Mouse (Mus musculus) neural tube, embryonic 15.5 days (tissue): Measurements from ENCODE around the gene 1700016H13Rik. TPM values are rescaled to one million over a fixed set of nuclear protein-coding genes. Genes with fewer than 3 reads are reported as not detected.
A peak's percentile ranks its signal among the peaks of the same experiment; 100 is the strongest.

Source experiments
- ATAC-seq: fragments of 200-750 bp; cut with Nextera tagmentation; 2 replicates; pipeline ENCODE4 v1.8.0; 2017; ENCODE audit warnings: mild to moderate bottlenecking, moderate TSS enrichment, moderate library complexity; ENCODE audit not compliant: low FRiP score
- H3K27ac ChIP-seq: fragments of 300-500 bp; sonication (generic); replicated peaks from 2 replicates; pipeline ENCODE4 v1.5.1; 2015; ENCODE audit warnings: mild to moderate bottlenecking, inconsistent platforms
- H3K27me3 ChIP-seq: fragments of 300-500 bp; sonication (generic); replicated peaks from 2 replicates; pipeline ENCODE4 v1.6.1; 2015; ENCODE audit warnings: inconsistent platforms
- H3K36me3 ChIP-seq: fragments of 300-500 bp; sonication (generic); 2 replicates; pipeline ENCODE4 v1.6.1; 2015; ENCODE audit warnings: inconsistent platforms
- H3K4me1 ChIP-seq: fragments of 300-500 bp; sonication (generic); 2 replicates; pipeline ENCODE4 v1.6.1; 2015; ENCODE audit warnings: inconsistent platforms
- H3K4me2 ChIP-seq: fragments of 300-500 bp; sonication (generic); 2 replicates; pipeline ENCODE4 v1.6.1; 2015; ENCODE audit warnings: inconsistent platforms, mild to moderate bottlenecking, moderate library complexity
- H3K4me3 ChIP-seq: fragments of 300-500 bp; sonication (generic); replicated peaks from 2 replicates; pipeline ENCODE4 v1.5.1; 2015; ENCODE audit warnings: mild to moderate bottlenecking, inconsistent platforms
- H3K9ac ChIP-seq: fragments of 300-500 bp; sonication (generic); replicated peaks from 2 replicates; pipeline ENCODE4 v1.6.1; 2015; ENCODE audit warnings: mild to moderate bottlenecking, inconsistent platforms
- H3K9me3 ChIP-seq: fragments of 300-500 bp; sonication (generic); replicated peaks from 2 replicates; pipeline ENCODE4 v1.6.1; 2016; ENCODE audit warnings: inconsistent platforms
- WGBS: fragments of 180-500 bp; shearing (Covaris S2); methylation state at CpG from one replicate; pipeline ENCODE4 v1.1.7; 2015; ENCODE audit warnings: mixed read lengths; 5-methylcytosine and 5-hydroxymethylcytosine counted together
- polyA plus RNA-seq: library from polyadenylated mRNA; unstranded; fragments of >200 nt; fragmentation: Nextera tagmentation; extraction: Ambion mirVana; gene quantifications from 2 replicates; pipeline ENCODE4 v1.2.1, GENCODE M21; 2015

Gene 1700016H13Rik
- polyA plus RNA-seq, result 0.17 TPM in 1 of 2 replicates, not detected in the other

- peak; percentile 78 for ATAC-seq
- Histone ChIP-seq H3K27me3 (0 out of 2 replicates have a peak, but pooled peaks cover 2% of the 10 kb centered on the region), H3K9me3 (no peaks in the 10 kb centered on the region), H3K4me3 (peak within 1 kb of the TSS; percentile 57), H3K4me2 (peak within 1 kb of the TSS; percentile 97), H3K4me1 (peaks cover 10% of the 10 kb centered on the region), H3K27ac (no peak within 1 kb of the TSS), H3K36me3 (no peaks in the 10 kb centered on the region), H3K9ac (peak within 1 kb of the TSS; percentile 51)
- WGBS, result 1% methylated on average over 53 of the region's 56 CpGs
Observed at GRCm38 (mm10) chr5:103655346-103656118, at the start of gene 1700016H13Rik. TSS of gene 1700016H13Rik (minus strand) at chr5:103656010.

- no peak for ATAC-seq
- Histone ChIP-seq H3K4me2 (no peak overlapping the region), H3K27ac (no peak overlapping the region), H3K4me1 (no peaks in the 10 kb centered on the region), H3K9me3 (no peaks in the 10 kb centered on the region), H3K4me3 (no peak overlapping the region), H3K27me3 (no peaks in the 10 kb centered on the region), H3K9ac (no peak overlapping the region), H3K36me3 (no peaks in the 10 kb centered on the region)
- WGBS, result 96% methylated on average over 4 of the region's 4 CpGs
Observed at GRCm38 (mm10) chr5:103705331-103705730, 49.5 kb upstream of the 1700016H13Rik start.

- no peak overlapping the region for H3K27ac ChIP-seq
- H3K36me3 ChIP-seq, result no peaks in the 10 kb centered on the region
- no peak overlapping the region for H3K4me2 ChIP-seq
- no peak overlapping the region for H3K9ac ChIP-seq
- H3K9me3 ChIP-seq, result no peaks in the 10 kb centered on the region
- H3K4me1 ChIP-seq, result peaks cover 6% of the 10 kb centered on the region; the same call in 1 of the 2 replicates
- WGBS, result 76% methylated on average over 6 of the region's 6 CpGs
- no peak overlapping the region for H3K4me3 ChIP-seq
- no peaks in the 10 kb centered on the region for H3K27me3 ChIP-seq
- no peak for ATAC-seq
Observed at GRCm38 (mm10) chr5:103702527-103702926, 46.7 kb upstream of the 1700016H13Rik start.

GRCm38 (mm10) chr5:103701466-103701865 lies 45.7 kb upstream of the 1700016H13Rik start:
- no peaks in the 10 kb centered on the region for H3K27me3 ChIP-seq
- no peak overlapping the region for H3K9ac ChIP-seq
- H3K4me1 ChIP-seq, result peaks cover 6% of the 10 kb centered on the region; the same call in 1 of the 2 replicates
- no peak overlapping the region for H3K27ac ChIP-seq
- no peak for ATAC-seq
- no peaks in the 10 kb centered on the region for H3K36me3 ChIP-seq
- H3K4me3 ChIP-seq, result no peak overlapping the region
- H3K4me2 ChIP-seq, result no peak overlapping the region
- WGBS, result 80% methylated on average over 3 of the region's 3 CpGs
- no peaks in the 10 kb centered on the region for H3K9me3 ChIP-seq

- ATAC-seq, result no peak
- H3K9ac ChIP-seq, result no peak overlapping the region
- H3K36me3 ChIP-seq, result no peaks in the 10 kb centered on the region
Observed at GRCm38 (mm10) chr5:103700661-103701060, 44.9 kb upstream of the 1700016H13Rik start.

GRCm38 (mm10) chr5:103699537-103699936 lies 43.7 kb upstream of the 1700016H13Rik start:
- H3K36me3 ChIP-seq, result no peaks in the 10 kb centered on the region
- ATAC-seq, result no peak
- 37% methylated on average over 4 of the region's 4 CpGs for WGBS
- H3K9ac ChIP-seq, result no peak overlapping the region
- H3K4me3 ChIP-seq, result no peak overlapping the region
- no peak overlapping the region for H3K27ac ChIP-seq
- H3K9me3 ChIP-seq, result no peaks in the 10 kb centered on the region
- peaks cover 3% of the 10 kb centered on the region; the same call in 1 of the 2 replicates for H3K27me3 ChIP-seq
- peaks cover 6% of the 10 kb centered on the region; the same call in 1 of the 2 replicates for H3K4me1 ChIP-seq
- no peak overlapping the region for H3K4me2 ChIP-seq

More at GRCm38 (mm10) chr5:103700661-103701060, 44.9 kb upstream of the 1700016H13Rik start:
- Histone ChIP-seq H3K4me1 (peaks cover 6% of the 10 kb centered on the region; the same call in 1 of the 2 replicates), H3K4me2 (no peak overlapping the region), H3K4me3 (no peak overlapping the region), H3K9me3 (no peaks in the 10 kb centered on the region), H3K27me3 (no peaks in the 10 kb centered on the region), H3K27ac (no peak overlapping the region)
- WGBS, result 60% methylated on average over 2 of the region's 2 CpGs

GRCm38 (mm10) chr5:103698577-103698976 lies 42.8 kb upstream of the 1700016H13Rik start:
- Histone ChIP-seq H3K9ac (no peak overlapping the region), H3K27me3 (peaks cover 13% of the 10 kb centered on the region), H3K36me3 (no peaks in the 10 kb centered on the region), H3K27ac (no peak overlapping the region), H3K4me1 (peaks cover 11% of the 10 kb centered on the region), H3K4me2 (no peak overlapping the region), H3K9me3 (no peaks in the 10 kb centered on the region), H3K4me3 (no peak overlapping the region)
- ATAC-seq, result no peak
- WGBS, result 81% methylated on average over 4 of the region's 4 CpGs

- Histone ChIP-seq H3K27ac (no peak overlapping the region), H3K4me1 (peaks cover 17% of the 10 kb centered on the region), H3K4me2 (no peak overlapping the region), H3K9ac (no peak overlapping the region), H3K9me3 (no peaks in the 10 kb centered on the region), H3K4me3 (no peak overlapping the region), H3K36me3 (no peaks in the 10 kb centered on the region), H3K27me3 (peaks cover 19% of the 10 kb centered on the region)
- WGBS, result 76% methylated on average over 5 of the region's 5 CpGs
- ATAC-seq, result no peak
Observed at GRCm38 (mm10) chr5:103697875-103698491, 42.2 kb upstream of the 1700016H13Rik start.

- H3K9me3 ChIP-seq, result no peaks in the 10 kb centered on the region
- ATAC-seq, result no peak
- H3K4me3 ChIP-seq, result no peak overlapping the region
- peaks cover 35% of the 10 kb centered on the region for H3K27me3 ChIP-seq
- peaks cover 22% of the 10 kb centered on the region for H3K4me1 ChIP-seq
- 63% methylated on average over 6 of the region's 6 CpGs for WGBS
- H3K9ac ChIP-seq, result no peak overlapping the region
- H3K36me3 ChIP-seq, result no peaks in the 10 kb centered on the region
- no peak overlapping the region; the same call in 1 of the 2 replicates for H3K4me2 ChIP-seq
- H3K27ac ChIP-seq, result no peak overlapping the region
Observed at GRCm38 (mm10) chr5:103694094-103694493, 38.3 kb upstream of the 1700016H13Rik start.

- no peak; the same call in 1 of the 2 replicates for ATAC-seq
- peak overlapping the region; percentile 100 for H3K4me2 ChIP-seq
- under 1% methylated on average over 28 of the region's 28 CpGs for WGBS
- H3K36me3 ChIP-seq, result no peaks in the 10 kb centered on the region
- H3K27ac ChIP-seq, result no peak overlapping the region
- peak overlapping the region; percentile 20; the same call in 1 of the 2 replicates for H3K9ac ChIP-seq
- H3K27me3 ChIP-seq, result peaks cover 35% of the 10 kb centered on the region
- H3K9me3 ChIP-seq, result no peaks in the 10 kb centered on the region
- peak overlapping the region; percentile 58 for H3K4me3 ChIP-seq
- H3K4me1 ChIP-seq, result peaks cover 22% of the 10 kb centered on the region
Observed at GRCm38 (mm10) chr5:103693041-103693641, 37.3 kb upstream of the 1700016H13Rik start.

GRCm38 (mm10) chr5:103692531-103693040 lies 36.8 kb upstream of the 1700016H13Rik start:
- Histone ChIP-seq H3K27me3 (peaks cover 35% of the 10 kb centered on the region), H3K4me1 (peaks cover 22% of the 10 kb centered on the region), H3K9me3 (no peaks in the 10 kb centered on the region), H3K9ac (peak overlapping the region; percentile 46), H3K27ac (no peak overlapping the region), H3K4me3 (peak overlapping the region; percentile 58), H3K36me3 (no peaks in the 10 kb centered on the region), H3K4me2 (peak overlapping the region; percentile 100)
- 0% methylated on average over 34 of the region's 34 CpGs for WGBS
- ATAC-seq, result no peak; the same call in 1 of the 2 replicates
